Comparison of ENCODE assay signal across 21 mouse cellular contexts in the genomic region with DNA sequence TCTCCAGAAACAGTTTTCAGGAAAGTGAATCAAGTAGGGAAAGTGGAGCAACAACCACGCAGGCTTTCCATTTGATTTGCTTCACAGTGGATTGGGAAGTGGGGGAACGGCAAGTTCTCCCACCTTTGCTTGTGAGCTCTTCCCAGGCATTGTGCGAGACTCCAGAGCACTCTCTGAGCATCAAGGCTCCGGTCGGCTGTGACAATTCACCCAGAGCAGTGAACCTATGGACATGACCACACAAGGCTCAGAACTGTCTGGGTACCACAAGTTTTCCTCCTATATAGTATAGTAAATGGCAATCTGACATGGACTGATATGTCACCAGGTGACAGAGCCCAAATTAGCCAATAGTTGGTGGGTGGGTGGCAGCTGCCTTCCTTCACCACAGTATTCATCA.
DNase-seq lines count a peak whose midpoint lies in the region; ATAC-seq and TF ChIP-seq lines count a peak whose summit lies in the region.
"Had no signal": no experiment of that assay in that cellular context is flagged by ENCODE, and none has a peak within 500 bp of the region (broad histone marks: within the 10 kb centered on the region; RNA-seq: fewer than 3 reads in every experiment).

No protein-coding gene starts in this region.

- no peak for DNase-seq in hindbrain, embryonic 11.5 days (ENCODE audit: low spot score)
- DNase-seq in midbrain, embryonic 10.5 days (ENCODE audit: low spot score), result no peak
- DNase-seq in midbrain, postnatal 0 days (ENCODE audit: low spot score), result no peak
- DNase-seq: adrenal gland, adult 2 months; adrenal gland, postnatal 10 days; adrenal gland, postnatal 25 days; cerebellum, adult 11 months; cerebellum, adult 18-20 months; cerebellum, adult 8-10 months; cerebellum, adult 9-11 months; cerebellum, postnatal 14 days; cerebellum, postnatal 36 days; embryo, embryonic 11 days had no signal

- no peak overlapping the region for H3K27ac ChIP-seq in hindbrain, embryonic 12.5 days
- no peak overlapping the region for H3K27ac ChIP-seq in hindbrain, embryonic 11.5 days (ENCODE audit: low read depth, low read length)
- 0 out of 2 replicates have a peak overlapping the region, but pooled peaks have one; percentile 49 for H3K27ac ChIP-seq in midbrain, embryonic 10.5 days (replicated peaks)
- no peak overlapping the region for H3K27ac ChIP-seq in midbrain, embryonic 16.5 days (ENCODE audit: low read length)
- H3K27ac ChIP-seq in midbrain, embryonic 13.5 days, result no peak overlapping the region
- H3K27ac ChIP-seq in midbrain, postnatal 0 days (ENCODE audit: low read depth, low read length), result no peak overlapping the region
- H3K27ac ChIP-seq: embryonic facial prominence, embryonic 13.5 days; embryonic facial prominence, embryonic 15.5 days; forebrain, embryonic 10.5 days; forebrain, embryonic 13.5 days had no signal

- no peaks in the 10 kb centered on the region for H3K9me3 ChIP-seq in hindbrain, embryonic 12.5 days (replicated peaks)
- no peaks in the 10 kb centered on the region for H3K9me3 ChIP-seq in hindbrain, embryonic 11.5 days (ENCODE audit: control insufficient read depth, low read length)
- no peaks in the 10 kb centered on the region for H3K9me3 ChIP-seq in midbrain, embryonic 10.5 days (replicated peaks)
- H3K9me3 ChIP-seq in midbrain, embryonic 16.5 days (replicated peaks; ENCODE audit: control insufficient read depth, low read length, poor library complexity, severe bottlenecking), result no peaks in the 10 kb centered on the region
- H3K9me3 ChIP-seq in midbrain, embryonic 13.5 days, result no peaks in the 10 kb centered on the region
- no peaks in the 10 kb centered on the region for H3K9me3 ChIP-seq in midbrain, postnatal 0 days (ENCODE audit: low read length)
- H3K9me3 ChIP-seq: embryonic facial prominence, embryonic 13.5 days; embryonic facial prominence, embryonic 15.5 days; forebrain, embryonic 10.5 days; forebrain, embryonic 13.5 days had no signal

- no peak overlapping the region for H3K9ac ChIP-seq in hindbrain, embryonic 12.5 days
- no peak overlapping the region for H3K9ac ChIP-seq in hindbrain, embryonic 11.5 days (ENCODE audit: low read depth, low read length)
- H3K9ac ChIP-seq in midbrain, embryonic 16.5 days (ENCODE audit: low read depth, low read length), result no peak overlapping the region
- H3K9ac ChIP-seq in midbrain, embryonic 13.5 days (replicated peaks), result no peak overlapping the region
- no peak overlapping the region for H3K9ac ChIP-seq in midbrain, postnatal 0 days (replicated peaks; ENCODE audit: low read length, poor library complexity, severe bottlenecking)
- H3K9ac ChIP-seq: embryonic facial prominence, embryonic 13.5 days; embryonic facial prominence, embryonic 15.5 days had no signal

- H3K4me2 ChIP-seq in hindbrain, embryonic 12.5 days (replicated peaks), result no peak overlapping the region
- no peak overlapping the region for H3K4me2 ChIP-seq in hindbrain, embryonic 11.5 days (replicated peaks; ENCODE audit: low read depth, low read length)
- H3K4me2 ChIP-seq in midbrain, embryonic 16.5 days (ENCODE audit: low read length), result no peak overlapping the region
- H3K4me2 ChIP-seq in midbrain, embryonic 13.5 days (replicated peaks), result no peak overlapping the region
- no peak overlapping the region for H3K4me2 ChIP-seq in midbrain, postnatal 0 days (ENCODE audit: low read depth, low read length, poor library complexity, severe bottlenecking)

- H3K4me1 ChIP-seq in hindbrain, embryonic 12.5 days, result no peaks in the 10 kb centered on the region
- no peaks in the 10 kb centered on the region for H3K4me1 ChIP-seq in hindbrain, embryonic 11.5 days (replicated peaks; ENCODE audit: control insufficient read depth, insufficient read depth, low read length)
- peaks cover 11% of the 10 kb centered on the region for H3K4me1 ChIP-seq in midbrain, embryonic 10.5 days
- peaks cover 4% of the 10 kb centered on the region; the same call in 1 of the 2 replicates for H3K4me1 ChIP-seq in midbrain, embryonic 16.5 days (ENCODE audit: control insufficient read depth, insufficient read depth, low read length)
- peaks cover 6% of the 10 kb centered on the region for H3K4me1 ChIP-seq in midbrain, embryonic 13.5 days (replicated peaks)
- H3K4me1 ChIP-seq in midbrain, postnatal 0 days (ENCODE audit: insufficient read depth, low read length), result no peaks in the 10 kb centered on the region
- H3K4me1 ChIP-seq: embryonic facial prominence, embryonic 15.5 days had no signal

- 74% methylated on average over 5 of the region's 5 CpGs for WGBS in hindbrain, embryonic 12.5 days
- WGBS in hindbrain, embryonic 11.5 days, result 73% methylated on average over 5 of the region's 5 CpGs
- WGBS in midbrain, embryonic 10.5 days, result 74% methylated on average over 5 of the region's 5 CpGs
- WGBS in midbrain, embryonic 16.5 days, result 74% methylated on average over 5 of the region's 5 CpGs
- 70% methylated on average over 5 of the region's 5 CpGs for WGBS in midbrain, embryonic 13.5 days
- 70% methylated on average over 5 of the region's 5 CpGs for WGBS in midbrain, postnatal 0 days

- no peaks in the 10 kb centered on the region for H3K27me3 ChIP-seq in hindbrain, embryonic 12.5 days
- no peaks in the 10 kb centered on the region for H3K27me3 ChIP-seq in hindbrain, embryonic 11.5 days (ENCODE audit: control insufficient read depth, insufficient read depth, low read length)
- H3K27me3 ChIP-seq in midbrain, embryonic 10.5 days (ENCODE audit: low read depth, poor library complexity, severe bottlenecking), result no peaks in the 10 kb centered on the region; the same call in 1 of the 2 replicates
- H3K27me3 ChIP-seq in midbrain, embryonic 16.5 days (ENCODE audit: control insufficient read depth, insufficient read depth, low read depth, low read length), result no peaks in the 10 kb centered on the region
- no peaks in the 10 kb centered on the region for H3K27me3 ChIP-seq in midbrain, embryonic 13.5 days
- H3K27me3 ChIP-seq in midbrain, postnatal 0 days (ENCODE audit: insufficient read depth, low read length), result no peaks in the 10 kb centered on the region
- H3K27me3 ChIP-seq: embryonic facial prominence, embryonic 15.5 days; forebrain, embryonic 13.5 days had no signal

- no peak for TF ChIP-seq CTCF in midbrain, postnatal 0 days (IDR thresholded peaks at IDR 0.05)

- H3K4me3 ChIP-seq in hindbrain, embryonic 12.5 days, result no peak overlapping the region
- H3K4me3 ChIP-seq in hindbrain, embryonic 11.5 days (ENCODE audit: low read depth, low read length), result no peak overlapping the region
- no peak overlapping the region for H3K4me3 ChIP-seq in midbrain, embryonic 10.5 days
- no peak overlapping the region for H3K4me3 ChIP-seq in midbrain, embryonic 16.5 days (ENCODE audit: low read depth, low read length)
- H3K4me3 ChIP-seq in midbrain, embryonic 13.5 days (replicated peaks), result no peak overlapping the region
- H3K4me3 ChIP-seq in midbrain, postnatal 0 days (ENCODE audit: low read depth, low read length), result no peak overlapping the region
- H3K4me3 ChIP-seq: embryonic facial prominence, embryonic 15.5 days; erythroblast, embryonic 14.5 days had no signal

- H3K36me3 ChIP-seq in hindbrain, embryonic 12.5 days, result no peaks in the 10 kb centered on the region
- no peaks in the 10 kb centered on the region for H3K36me3 ChIP-seq in hindbrain, embryonic 11.5 days (ENCODE audit: control insufficient read depth, insufficient read depth, low read length)
- H3K36me3 ChIP-seq in midbrain, embryonic 10.5 days, result no peaks in the 10 kb centered on the region
- no peaks in the 10 kb centered on the region for H3K36me3 ChIP-seq in midbrain, embryonic 16.5 days (ENCODE audit: control insufficient read depth, insufficient read depth, low read length)
- no peaks in the 10 kb centered on the region for H3K36me3 ChIP-seq in midbrain, embryonic 13.5 days
- H3K36me3 ChIP-seq in midbrain, postnatal 0 days (ENCODE audit: insufficient read depth, low read length), result no peaks in the 10 kb centered on the region
- H3K36me3 ChIP-seq: embryonic facial prominence, embryonic 13.5 days; embryonic facial prominence, embryonic 15.5 days; forebrain, embryonic 10.5 days had no signal

- ATAC-seq in hindbrain, embryonic 12.5 days (ENCODE audit: low FRiP score), result 0 out of 2 replicates have a peak, but pooled peaks have one; percentile 14
- ATAC-seq in hindbrain, embryonic 11.5 days (ENCODE audit: low FRiP score), result no peak
- no peak for ATAC-seq in midbrain, embryonic 16.5 days
- peak; percentile 55 for ATAC-seq in midbrain, embryonic 13.5 days
- ATAC-seq in midbrain, postnatal 0 days (ENCODE audit: low FRiP score), result no peak

Comparison
In these comparisons a context has a peak if more than half of its experiments do, and no peak if none do; other contexts are left out.
1. ATAC-seq: peak in hindbrain, embryonic 12.5 days (single experiment) and midbrain, embryonic 13.5 days (single experiment); none in hindbrain, embryonic 11.5 days (single experiment), midbrain, embryonic 16.5 days (single experiment) and midbrain, postnatal 0 days (single experiment).